Mouse (Mus musculus) liver, adult 2 months (tissue): ENCODE data around the gene 4930470P17Rik.

ENCODE experiments used
- CTCF ChIP-seq: fragments of 200-500 bp; IDR thresholded peaks from 2 replicates; pipeline ENCODE4 v1.5.1; 2011; ENCODE audit warnings: low read depth, low read length, control low read depth
- POLR2A ChIP-seq: fragments of 200-500 bp; IDR thresholded peaks from 2 replicates; pipeline ENCODE4 v1.6.1; 2011; ENCODE audit warnings: low read length, control low read depth; ENCODE audit not compliant: insufficient read depth; ENCODE audit errors: extremely low read depth

DNA sequence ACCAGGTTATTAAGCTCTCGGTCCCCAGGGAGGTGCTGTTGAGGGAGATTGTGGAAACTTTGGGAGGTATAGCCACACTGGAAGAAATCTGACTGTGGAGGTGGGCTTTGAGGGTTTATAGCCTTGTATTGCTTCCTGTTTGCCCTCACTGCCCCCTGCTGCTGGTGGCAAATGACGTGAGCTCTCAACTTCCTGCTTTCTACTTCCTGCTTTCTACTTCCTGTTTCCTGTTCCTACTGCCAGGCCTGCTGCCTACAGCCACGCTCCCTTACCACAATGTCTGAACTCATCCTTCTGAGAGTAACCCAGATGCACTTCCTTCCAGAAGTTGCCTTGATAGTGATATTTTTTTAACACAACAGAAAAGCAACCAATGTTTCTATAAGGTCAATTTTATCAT lies 24.3 kb downstream of the 4930470P17Rik start:
- TF ChIP-seq CTCF (no peak), POLR2A (no peak)
